Mouse (Mus musculus): Measurements from ENCODE around the gene Ptprr.

The Ptprr gene

GRCm38 (mm10) chr10:116017845-116018479, at the start of gene Ptprr:
Ptprr (plus strand) TSS chr10:116018213.
- DNase-seq (ENCODE audit: low spot score in 2 of 2) = peak in 1 of 2 experiments; percentile 20

- DNase-seq (ENCODE audit: low spot score in 2 of 2) = no peak
Observed at GRCm38 (mm10) chr10:115976345-115976744, 41.7 kb upstream of the Ptprr start.

GRCm38 (mm10) chr10:115978992-115979391, 39.0 kb upstream of the Ptprr start:
- peak in 1 of 2 experiments; percentile 30 for DNase-seq (ENCODE audit: low spot score in 2 of 2)

- no peak for DNase-seq (ENCODE audit: low spot score in 2 of 2)
Observed at GRCm38 (mm10) chr10:115980018-115980417, 38.0 kb upstream of the Ptprr start.

GRCm38 (mm10) chr10:115984308-115984707, 33.7 kb upstream of the Ptprr start:
- no peak for DNase-seq (ENCODE audit: low spot score in 2 of 2)

- DNase-seq (ENCODE audit: low spot score in 2 of 2) = no peak
Observed at GRCm38 (mm10) chr10:116001838-116002237, 16.2 kb upstream of the Ptprr start.

GRCm38 (mm10) chr10:116006675-116007074, 11.3 kb upstream of the Ptprr start:
- DNase-seq (ENCODE audit: low spot score in 2 of 2) = no peak

- DNase-seq (ENCODE audit: low spot score in 2 of 2) = no peak
Observed at GRCm38 (mm10) chr10:116018480-116018891, 473 bp downstream of the Ptprr start.

- DNase-seq (ENCODE audit: low spot score in 2 of 2) = no peak
Observed at GRCm38 (mm10) chr10:116019086-116019860, 1.3 kb downstream of the Ptprr start.

- DNase-seq (ENCODE audit: low spot score in 2 of 2) = no peak
Observed at GRCm38 (mm10) chr10:116021081-116021480, 3.1 kb downstream of the Ptprr start.

- no peak for DNase-seq (ENCODE audit: low spot score in 2 of 2)
Observed at GRCm38 (mm10) chr10:116038150-116038549, 20.1 kb downstream of the Ptprr start.

- DNase-seq (ENCODE audit: low spot score in 2 of 2) = no peak
Observed at GRCm38 (mm10) chr10:116075954-116076353, 57.9 kb downstream of the Ptprr start.

GRCm38 (mm10) chr10:116078636-116079035, 60.6 kb downstream of the Ptprr start:
- DNase-seq (ENCODE audit: low spot score in 2 of 2) = no peak

GRCm38 (mm10) chr10:116079396-116079795, 61.4 kb downstream of the Ptprr start:
- no peak for DNase-seq (ENCODE audit: low spot score in 2 of 2)

- DNase-seq (ENCODE audit: low spot score in 2 of 2) = no peak
Observed at GRCm38 (mm10) chr10:116080841-116081240, 62.8 kb downstream of the Ptprr start.

GRCm38 (mm10) chr10:116083965-116084364, 66.0 kb downstream of the Ptprr start:
- no peak for DNase-seq (ENCODE audit: low spot score in 2 of 2)

- DNase-seq (ENCODE audit: low spot score in 2 of 2) = no peak
Observed at GRCm38 (mm10) chr10:116096466-116096865, 78.5 kb downstream of the Ptprr start.

GRCm38 (mm10) chr10:116098470-116098869, 80.5 kb downstream of the Ptprr start:
- no peak for DNase-seq (ENCODE audit: low spot score in 2 of 2)

GRCm38 (mm10) chr10:116108176-116108575, 90.2 kb downstream of the Ptprr start:
- DNase-seq (ENCODE audit: low spot score in 2 of 2) = no peak

- no peak for DNase-seq (ENCODE audit: low spot score in 2 of 2)
Observed at GRCm38 (mm10) chr10:116108730-116109129, 90.7 kb downstream of the Ptprr start.

- DNase-seq (ENCODE audit: low spot score in 2 of 2) = no peak
Observed at GRCm38 (mm10) chr10:116112868-116113267, 94.9 kb downstream of the Ptprr start.

- DNase-seq (ENCODE audit: low spot score in 2 of 2) = no peak
Observed at GRCm38 (mm10) chr10:116113867-116114474, 96.0 kb downstream of the Ptprr start, which contains the start of gene 4933416C03Rik. 4933416C03Rik (minus strand) TSS chr10:116113917.
